Mouse (Mus musculus): ENCODE data around the gene Rragc. TPM values are rescaled to one million over a fixed set of nuclear protein-coding genes. Genes with fewer than 3 reads are reported as not detected.

Rragc gene
- polyA plus RNA-seq, 1 experiment from 2014 or later, result 42.5 TPM

Other genes starting within 250 kb of the Rragc start
- 76.5 and 101 TPM in 2 replicates for gene Macf1, start 233.1 kb upstream of the Rragc start, polyA plus RNA-seq (2014; fragmentation: Nextera tagmentation; extraction: Ambion mirVana)
- 397 and 481 TPM in 2 replicates for gene Ndufs5, start 199.2 kb upstream of the Rragc start, polyA plus RNA-seq (2014; fragmentation: Nextera tagmentation; extraction: Ambion mirVana)
- 81.8 and 88.0 TPM in 2 replicates for gene Akirin1, start 167.1 kb upstream of the Rragc start, polyA plus RNA-seq (2014; fragmentation: Nextera tagmentation; extraction: Ambion mirVana)
- 0.32 and 0.58 TPM in 2 replicates for gene Rhbdl2, start 129.6 kb upstream of the Rragc start, polyA plus RNA-seq (2014; fragmentation: Nextera tagmentation; extraction: Ambion mirVana)
- gene 4933427I04Rik, start 57.8 kb upstream of the Rragc start, polyA plus RNA-seq (2014; fragmentation: Nextera tagmentation; extraction: Ambion mirVana), result 0.10 TPM in 1 of 2 replicates, not detected in the other
- 33.6 and 42.8 TPM in 2 replicates for gene Mycbp, start 12.6 kb upstream of the Rragc start, polyA plus RNA-seq (2014; fragmentation: Nextera tagmentation; extraction: Ambion mirVana)
- gene 4930535I16Rik, start 576 bp downstream of the Rragc start, polyA plus RNA-seq (2014; fragmentation: Nextera tagmentation; extraction: Ambion mirVana), result not detected in 2 replicates